ENCODE assay signal across 17 mouse cellular contexts in genomic region chr7:137715126-137715900, GRCm38 (mm10).
DNase-seq lines count a peak whose midpoint lies in the region; ATAC-seq and TF ChIP-seq lines count a peak whose summit lies in the region.
"Had no signal": no experiment of that assay in that cellular context is flagged by ENCODE, and none has a peak within 500 bp of the region (broad histone marks: within the 10 kb centered on the region; RNA-seq: fewer than 3 reads in every experiment).

No protein-coding gene starts in this region.

- no peak overlapping the region for H3K4me3 ChIP-seq in hindbrain, postnatal 0 days (ENCODE audit: low read length)
- no peak overlapping the region for H3K4me3 ChIP-seq in hindbrain, embryonic 10.5 days
- H3K4me3 ChIP-seq: heart, embryonic 12.5 days; liver, embryonic 13.5 days; midbrain, embryonic 12.5 days; stomach, embryonic 15.5 days had no signal

- H3K9me3 ChIP-seq in hindbrain, postnatal 0 days (ENCODE audit: low read length), result no peaks in the 10 kb centered on the region
- H3K9me3 ChIP-seq in hindbrain, embryonic 10.5 days, result no peaks in the 10 kb centered on the region
- H3K9me3 ChIP-seq: heart, embryonic 12.5 days; liver, embryonic 13.5 days; midbrain, embryonic 12.5 days; stomach, embryonic 15.5 days had no signal

- WGBS in hindbrain, postnatal 0 days, result 35% methylated on average over 6 of the region's 6 CpGs
- 78% methylated on average over 6 of the region's 6 CpGs for WGBS in hindbrain, embryonic 10.5 days

- H3K4me1 ChIP-seq in hindbrain, postnatal 0 days (ENCODE audit: insufficient read depth, low read length), result peaks cover 10% of the 10 kb centered on the region
- H3K4me1 ChIP-seq in hindbrain, embryonic 10.5 days (replicated peaks), result no peaks in the 10 kb centered on the region
- H3K4me1 ChIP-seq: heart, embryonic 12.5 days; liver, embryonic 13.5 days; midbrain, embryonic 12.5 days; stomach, embryonic 15.5 days had no signal

- DNase-seq in hindbrain, postnatal 0 days (ENCODE audit: low spot score), result peak; percentile 57
- no peak for DNase-seq in hindbrain, embryonic 10.5 days (ENCODE audit: low spot score)
- peak; percentile 80 for DNase-seq in brain, embryonic 14.5 days (ENCODE audit: low read depth)
- peak; percentile 8 to 10 for DNase-seq in frontal cortex, postnatal 10 days (ENCODE audit: low spot score in 2 of 2)
- peak; percentile 40 for DNase-seq in right cerebral cortex, adult 2 months (ENCODE audit: low spot score in 2 of 2)
- DNase-seq in ovary, postnatal 14 days (ENCODE audit: low spot score), result no peak
- DNase-seq: adrenal gland, adult 2 months; cerebellum, adult 11 months; layer of hippocampus, postnatal 36 days; liver, embryonic 13.5 days; thymus, postnatal 4 days had no signal

- no peaks in the 10 kb centered on the region for H3K36me3 ChIP-seq in hindbrain, postnatal 0 days (ENCODE audit: insufficient read depth, low read length)
- no peaks in the 10 kb centered on the region for H3K36me3 ChIP-seq in hindbrain, embryonic 10.5 days
- H3K36me3 ChIP-seq: heart, embryonic 12.5 days; liver, embryonic 13.5 days; midbrain, embryonic 12.5 days; stomach, embryonic 15.5 days had no signal

- no peak for ATAC-seq in hindbrain, postnatal 0 days
- no peak for ATAC-seq in erythroblast, adult 5-6 weeks (replicated peaks; ENCODE audit: low FRiP score, poor library complexity, severe bottlenecking)
- ATAC-seq: Patski had no signal

- H3K4me2 ChIP-seq in hindbrain, postnatal 0 days (ENCODE audit: low read depth, low read length), result no peak overlapping the region
- H3K4me2 ChIP-seq: heart, embryonic 12.5 days; liver, embryonic 13.5 days; midbrain, embryonic 12.5 days; stomach, embryonic 15.5 days had no signal

- H3K27ac ChIP-seq in hindbrain, postnatal 0 days, result no peak overlapping the region
- no peak overlapping the region for H3K27ac ChIP-seq in hindbrain, embryonic 10.5 days
- H3K27ac ChIP-seq: kidney, postnatal 0 days; liver, embryonic 13.5 days; midbrain, embryonic 12.5 days; stomach, embryonic 15.5 days had no signal

- no peak overlapping the region for H3K9ac ChIP-seq in hindbrain, postnatal 0 days (replicated peaks; ENCODE audit: low read length)
- H3K9ac ChIP-seq: heart, embryonic 12.5 days; liver, embryonic 13.5 days; midbrain, embryonic 12.5 days; stomach, embryonic 15.5 days had no signal

- no peak for TF ChIP-seq POLR2A in brain, embryonic 14.5 days (IDR thresholded peaks at IDR 0.05; ENCODE audit: borderline replicate concordance, extremely low read depth, insufficient read depth, insufficient read length, poor library complexity, severe bottlenecking)

- no peak for TF ChIP-seq CTCF in hindbrain, postnatal 0 days (IDR thresholded peaks at IDR 0.05; ENCODE audit: low read depth)
- no peak for TF ChIP-seq CTCF in brain, embryonic 14.5 days (IDR thresholded peaks at IDR 0.05; ENCODE audit: borderline replicate concordance, extremely low read depth, insufficient read depth, insufficient read length)

- no peaks in the 10 kb centered on the region for H3K27me3 ChIP-seq in hindbrain, postnatal 0 days (ENCODE audit: insufficient read depth, low read length)
- no peaks in the 10 kb centered on the region for H3K27me3 ChIP-seq in hindbrain, embryonic 10.5 days (ENCODE audit: insufficient read depth, poor library complexity, severe bottlenecking)
- H3K27me3 ChIP-seq: heart, embryonic 12.5 days; liver, embryonic 13.5 days; midbrain, embryonic 12.5 days; Patski; stomach, embryonic 15.5 days had no signal

Comparison
In these comparisons a context has a peak if more than half of its experiments do, and no peak if none do; other contexts are left out.
1. DNase-seq: peak in hindbrain, postnatal 0 days (single experiment), brain, embryonic 14.5 days (single experiment), frontal cortex, postnatal 10 days (2 of 2) and right cerebral cortex, adult 2 months (2 of 2); none in hindbrain, embryonic 10.5 days (single experiment) and ovary, postnatal 14 days (single experiment).